Mouse (Mus musculus): ENCODE measurements around the gene Edn2. TPM values are rescaled to one million over a fixed set of nuclear protein-coding genes. Genes with fewer than 3 reads are reported as not detected.

Gene Edn2
- total and polyA plus RNA-seq, 2 experiments from 2014 or later, result 0.10 TPM; not detected in 1

DNA sequence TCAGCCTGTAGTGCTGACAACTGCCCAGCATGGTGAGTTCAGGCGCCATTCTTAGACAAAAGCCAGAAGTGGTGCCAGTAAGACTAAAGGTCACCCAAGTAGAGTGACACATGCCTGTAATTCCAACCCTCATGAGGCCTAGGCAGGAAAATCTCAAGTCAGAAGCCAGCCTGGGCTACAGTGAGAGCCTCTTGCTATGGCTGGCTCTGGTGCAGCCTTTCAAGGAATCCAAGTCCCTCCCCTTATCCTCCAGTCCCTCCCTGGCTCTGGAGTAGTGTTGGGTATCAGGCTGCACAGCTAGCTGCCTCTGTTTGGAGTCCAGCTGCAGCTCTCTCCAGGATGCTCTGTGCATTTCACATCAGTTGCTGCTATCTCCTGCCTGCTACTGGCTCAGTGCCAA is 19.2 kb upstream of the Edn2 start:
- no peak for ATAC-seq (ENCODE audit: low FRiP score)
- Histone ChIP-seq H3K27me3 (ENCODE audit: insufficient read depth, low read length) (no peaks in the 10 kb centered on the region), H3K9me3 (ENCODE audit: low read length) (no peaks in the 10 kb centered on the region), H3K27ac (ENCODE audit: low read depth, low read length) (no peak overlapping the region), H3K9ac (replicated peaks; ENCODE audit: low read length, poor library complexity, severe bottlenecking) (no peak overlapping the region), H3K4me1 (ENCODE audit: insufficient read depth, low read length) (no peaks in the 10 kb centered on the region), H3K4me2 (ENCODE audit: low read depth, low read length, poor library complexity, severe bottlenecking) (no peak overlapping the region), H3K4me3 (ENCODE audit: low read depth, low read length) (no peak overlapping the region), H3K36me3 (ENCODE audit: insufficient read depth, low read length) (no peaks in the 10 kb centered on the region)
- TF ChIP-seq CTCF (IDR thresholded peaks at IDR 0.05), result no peak
- DNase-seq (ENCODE audit: low spot score), result no peak
- WGBS, result 80% methylated on average over 1 of the region's 1 CpGs

DNA sequence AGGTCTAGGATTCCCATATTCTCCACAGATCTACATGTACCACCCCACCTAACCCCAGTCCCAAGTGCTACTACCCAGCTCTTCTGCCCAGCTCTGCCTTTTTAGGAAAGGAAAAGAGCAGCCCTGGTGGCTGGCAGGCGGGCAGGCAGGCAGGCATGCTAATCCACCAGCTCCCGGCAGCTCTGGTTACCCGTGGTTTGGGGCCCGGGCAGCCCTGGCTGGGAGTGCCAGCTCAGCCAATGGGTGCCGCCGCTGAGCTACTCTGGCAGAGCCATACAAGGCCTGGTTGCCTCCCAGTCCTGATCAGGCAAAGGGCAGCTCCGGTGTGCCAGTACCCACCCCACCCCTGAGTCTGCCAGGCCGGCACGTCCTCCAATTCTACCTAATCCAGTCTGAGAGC is 18.1 kb upstream of the Edn2 start:
- no peak overlapping the region for H3K4me2 ChIP-seq (ENCODE audit: low read depth, low read length, poor library complexity, severe bottlenecking)
- H3K9ac ChIP-seq (replicated peaks; ENCODE audit: low read length, poor library complexity, severe bottlenecking), result no peak overlapping the region
- H3K36me3 ChIP-seq (ENCODE audit: insufficient read depth, low read length), result no peaks in the 10 kb centered on the region
- DNase-seq (ENCODE audit: low spot score) (no peak), ATAC-seq (ENCODE audit: low FRiP score) (no peak)
- 74% methylated on average over 9 of the region's 9 CpGs for WGBS
- H3K9me3 ChIP-seq (ENCODE audit: low read length), result no peaks in the 10 kb centered on the region
- no peaks in the 10 kb centered on the region for H3K4me1 ChIP-seq (ENCODE audit: insufficient read depth, low read length)
- no peak for TF ChIP-seq CTCF (IDR thresholded peaks at IDR 0.05)
- H3K4me3 ChIP-seq (ENCODE audit: low read depth, low read length), result no peak overlapping the region
- no peaks in the 10 kb centered on the region for H3K27me3 ChIP-seq (ENCODE audit: insufficient read depth, low read length)
- no peak overlapping the region for H3K27ac ChIP-seq (ENCODE audit: low read depth, low read length)

DNA sequence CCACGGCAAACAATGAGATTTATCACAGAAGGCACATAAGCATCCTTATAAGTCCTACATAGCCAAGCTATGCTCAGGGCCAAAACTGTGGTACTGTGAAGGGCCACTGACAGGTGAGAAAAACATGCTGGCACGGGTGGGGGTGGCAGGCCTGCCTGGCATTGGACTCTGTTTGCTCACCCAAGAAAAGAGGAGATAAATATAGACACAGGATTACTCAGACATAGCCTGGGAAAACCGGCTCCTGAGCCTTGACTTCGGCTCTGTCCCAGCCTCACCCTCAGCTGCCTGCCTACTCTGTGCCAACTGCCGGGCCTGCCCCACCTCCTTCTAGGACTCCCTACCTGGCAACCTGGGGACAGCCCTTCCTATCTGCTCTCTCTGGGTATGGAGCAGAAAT is 16.7 kb upstream of the Edn2 start:
- no peaks in the 10 kb centered on the region for H3K36me3 ChIP-seq (ENCODE audit: insufficient read depth, low read length)
- 84% methylated on average over 5 of the region's 5 CpGs for WGBS
- no peak overlapping the region for H3K4me2 ChIP-seq (ENCODE audit: low read depth, low read length, poor library complexity, severe bottlenecking)
- H3K4me3 ChIP-seq (ENCODE audit: low read depth, low read length), result no peak overlapping the region
- no peaks in the 10 kb centered on the region for H3K9me3 ChIP-seq (ENCODE audit: low read length)
- H3K27me3 ChIP-seq (ENCODE audit: insufficient read depth, low read length), result no peaks in the 10 kb centered on the region
- H3K27ac ChIP-seq (ENCODE audit: low read depth, low read length), result no peak overlapping the region
- DNase-seq (ENCODE audit: low spot score) (no peak), ATAC-seq (ENCODE audit: low FRiP score) (no peak)
- H3K4me1 ChIP-seq (ENCODE audit: insufficient read depth, low read length), result peaks cover 4% of the 10 kb centered on the region; the same call in 1 of the 2 replicates
- no peak for TF ChIP-seq CTCF (IDR thresholded peaks at IDR 0.05)
- H3K9ac ChIP-seq (replicated peaks; ENCODE audit: low read length, poor library complexity, severe bottlenecking), result no peak overlapping the region

DNA sequence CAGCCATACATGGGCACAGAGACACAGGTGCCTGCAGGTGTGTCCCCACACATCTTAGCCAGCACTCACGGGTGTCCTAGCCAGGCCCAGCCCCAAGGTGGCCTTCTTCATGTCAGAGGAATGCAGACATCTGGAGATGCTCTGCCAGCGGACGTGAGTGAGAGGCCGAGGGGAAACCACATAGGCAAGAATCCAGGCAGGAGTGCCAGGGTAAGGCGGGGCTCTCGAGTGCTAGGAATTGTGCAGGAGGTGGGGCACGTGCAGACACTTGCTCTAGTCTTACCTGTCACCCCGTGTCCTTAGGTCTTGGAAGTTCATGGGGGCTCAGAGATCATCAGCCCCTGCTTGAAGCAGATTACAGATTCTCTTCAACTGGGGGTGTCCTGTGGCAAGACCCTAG is 15.1 kb upstream of the Edn2 start:
- Histone ChIP-seq H3K4me1 (ENCODE audit: insufficient read depth, low read length) (peaks cover 4% of the 10 kb centered on the region; the same call in 1 of the 2 replicates), H3K9me3 (ENCODE audit: low read length) (no peaks in the 10 kb centered on the region), H3K4me2 (ENCODE audit: low read depth, low read length, poor library complexity, severe bottlenecking) (no peak overlapping the region), H3K9ac (replicated peaks; ENCODE audit: low read length, poor library complexity, severe bottlenecking) (no peak overlapping the region), H3K36me3 (ENCODE audit: insufficient read depth, low read length) (no peaks in the 10 kb centered on the region), H3K27ac (ENCODE audit: low read depth, low read length) (no peak overlapping the region), H3K4me3 (ENCODE audit: low read depth, low read length) (no peak overlapping the region), H3K27me3 (ENCODE audit: insufficient read depth, low read length) (no peaks in the 10 kb centered on the region)
- 89% methylated on average over 8 of the region's 8 CpGs for WGBS
- DNase-seq (ENCODE audit: low spot score), result no peak
- no peak for TF ChIP-seq CTCF (IDR thresholded peaks at IDR 0.05)
- ATAC-seq (ENCODE audit: low FRiP score), result no peak

DNA sequence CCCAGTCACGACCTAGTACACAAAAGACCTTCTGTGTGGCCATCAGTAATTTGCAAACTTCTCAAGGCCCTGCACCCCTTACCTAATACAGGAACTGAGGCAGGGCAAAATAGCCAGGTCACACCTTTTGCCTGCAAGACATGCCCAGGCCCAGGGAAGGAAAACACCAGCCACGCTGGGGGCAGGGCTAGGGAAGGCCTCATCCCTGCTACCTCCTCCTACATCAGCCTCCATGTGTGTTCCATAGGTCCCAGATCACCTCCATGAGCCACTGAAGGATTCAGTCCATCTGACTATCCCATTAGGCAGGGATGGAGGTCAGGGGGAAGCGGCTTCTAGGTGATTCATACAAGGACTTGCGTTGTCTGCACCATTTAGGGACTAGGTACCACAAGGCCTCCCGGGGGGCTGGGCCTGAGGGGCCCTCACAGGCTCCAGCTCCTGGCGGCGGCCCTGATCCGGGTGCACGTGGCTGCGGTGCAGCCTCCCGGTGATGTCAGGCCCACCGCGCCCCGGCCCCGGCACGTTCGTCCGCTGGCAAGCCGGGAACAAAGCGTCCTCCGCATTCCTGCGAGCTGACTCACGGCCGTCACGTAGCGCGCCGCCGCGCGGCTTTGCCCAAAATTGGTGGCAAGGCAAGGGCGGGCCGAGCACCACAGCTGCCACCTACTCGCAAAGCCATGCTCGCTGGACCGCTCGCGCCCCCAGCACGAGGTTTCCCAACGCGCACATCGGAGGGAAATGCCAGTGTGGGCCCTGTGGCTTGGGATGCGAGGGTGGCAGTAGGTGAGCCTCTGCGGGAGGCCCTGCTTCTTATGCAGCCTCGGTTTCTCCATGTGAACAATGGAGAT is 12.5 kb upstream of the Edn2 start:
- H3K4me3 ChIP-seq (ENCODE audit: low read depth, low read length), result peak overlapping the region; percentile 6; the same call in 1 of the 2 replicates
- no peaks in the 10 kb centered on the region for H3K27me3 ChIP-seq (ENCODE audit: insufficient read depth, low read length)
- WGBS, result 7% methylated on average over 45 of the region's 45 CpGs
- peak overlapping the region; percentile 35 for H3K4me2 ChIP-seq (ENCODE audit: low read depth, low read length, poor library complexity, severe bottlenecking)
- ATAC-seq (ENCODE audit: low FRiP score) (peak; percentile 81), DNase-seq (ENCODE audit: low spot score) (peak; percentile 66)
- peak overlapping the region; percentile 44; the same call in 1 of the 2 replicates for H3K9ac ChIP-seq (replicated peaks; ENCODE audit: low read length, poor library complexity, severe bottlenecking)
- no peak overlapping the region for H3K27ac ChIP-seq (ENCODE audit: low read depth, low read length)
- TF ChIP-seq CTCF (IDR thresholded peaks at IDR 0.05), result no peak; the same call in 1 of the 2 replicates
- H3K36me3 ChIP-seq (ENCODE audit: insufficient read depth, low read length), result no peaks in the 10 kb centered on the region
- H3K4me1 ChIP-seq (ENCODE audit: insufficient read depth, low read length), result peaks cover 4% of the 10 kb centered on the region; the same call in 1 of the 2 replicates
- H3K9me3 ChIP-seq (ENCODE audit: low read length), result no peaks in the 10 kb centered on the region

DNA sequence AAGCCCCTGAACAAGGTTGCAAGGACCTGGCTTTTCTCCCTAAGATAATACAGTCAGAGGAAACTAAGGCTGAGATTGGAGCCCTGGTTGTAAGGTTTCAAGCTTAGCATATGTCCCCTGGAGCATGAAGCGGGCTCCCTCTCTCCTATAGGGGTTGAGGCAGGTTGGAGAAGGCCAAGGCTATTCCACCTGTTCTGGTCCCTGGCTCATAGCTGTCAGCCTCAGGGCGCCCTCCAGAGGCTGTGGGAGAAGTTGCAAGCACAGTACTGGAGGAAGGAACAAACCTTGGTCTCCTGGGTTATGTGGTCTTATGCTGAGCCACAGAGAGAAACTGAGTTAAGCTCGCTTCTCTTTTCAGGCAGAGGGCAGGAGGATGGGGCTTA is 11.9 kb upstream of the Edn2 start:
- H3K4me3 ChIP-seq (ENCODE audit: low read depth, low read length), result 0 out of 2 replicates have a peak overlapping the region, but pooled peaks have one; percentile 6
- peak; percentile 47 for DNase-seq (ENCODE audit: low spot score)
- H3K4me1 ChIP-seq (ENCODE audit: insufficient read depth, low read length), result peaks cover 4% of the 10 kb centered on the region; the same call in 1 of the 2 replicates
- peak overlapping the region; percentile 35; the same call in 1 of the 2 replicates for H3K4me2 ChIP-seq (ENCODE audit: low read depth, low read length, poor library complexity, severe bottlenecking)
- ATAC-seq (ENCODE audit: low FRiP score), result no peak
- WGBS, result 43% methylated on average over 3 of the region's 3 CpGs
- H3K36me3 ChIP-seq (ENCODE audit: insufficient read depth, low read length), result no peaks in the 10 kb centered on the region
- no peak overlapping the region for H3K27ac ChIP-seq (ENCODE audit: low read depth, low read length)
- peak; percentile 68 for TF ChIP-seq CTCF (IDR thresholded peaks at IDR 0.05)
- no peaks in the 10 kb centered on the region for H3K9me3 ChIP-seq (ENCODE audit: low read length)
- H3K9ac ChIP-seq (replicated peaks; ENCODE audit: low read length, poor library complexity, severe bottlenecking), result no peak overlapping the region
- H3K27me3 ChIP-seq (ENCODE audit: insufficient read depth, low read length), result no peaks in the 10 kb centered on the region
